Mouse (Mus musculus) forebrain, embryonic 11.5 days (tissue): ENCODE data around the gene 2900026A02Rik. TPM values are rescaled to one million over a fixed set of nuclear protein-coding genes. Genes with fewer than 3 reads are reported as not detected.
"Not testable (repeated sequence)": the region's sequence is repeated elsewhere in the genome, so short reads cannot be mapped to it uniquely, and the experiment has no call there.

Experiments used
- ATAC-seq: fragments of 200-750 bp; cut with Nextera tagmentation; replicated peaks from 2 replicates; pipeline ENCODE4 v1.8.0; 2017; ENCODE audit warnings: moderate TSS enrichment; ENCODE audit not compliant: low FRiP score
- DNase-seq: peaks from one replicate; pipeline ENCODE4 v3.0.0-alpha.2; 2017; ENCODE audit warnings: low spot score
- H3K27ac ChIP-seq: fragments of 300-500 bp; sonication (generic); 2 replicates; pipeline ENCODE4 v1.5.1; 2014; ENCODE audit warnings: low read depth, low read length
- H3K27me3 ChIP-seq: fragments of 300-500 bp; sonication (generic); 2 replicates; pipeline ENCODE4 v1.6.1; 2014; ENCODE audit warnings: mild to moderate bottlenecking, low read length, mixed read lengths; ENCODE audit not compliant: control insufficient read depth, insufficient read depth
- H3K36me3 ChIP-seq: fragments of 300-500 bp; sonication (generic); 2 replicates; pipeline ENCODE4 v1.6.1; 2014; ENCODE audit warnings: mild to moderate bottlenecking, low read length, moderate library complexity, mixed read lengths; ENCODE audit not compliant: control insufficient read depth, insufficient read depth
- H3K4me1 ChIP-seq: fragments of 300-500 bp; sonication (generic); replicated peaks from 2 replicates; pipeline ENCODE4 v1.6.1; 2014; ENCODE audit warnings: low read length, mixed read lengths; ENCODE audit not compliant: control insufficient read depth, insufficient read depth
- H3K4me2 ChIP-seq: fragments of 300-500 bp; sonication (generic); 2 replicates; pipeline ENCODE4 v1.6.1; 2014; ENCODE audit warnings: low read depth, mild to moderate bottlenecking, low read length, moderate library complexity, mixed read lengths; ENCODE audit not compliant: severe bottlenecking
- H3K4me3 ChIP-seq: fragments of 300-500 bp; sonication (generic); 2 replicates; pipeline ENCODE4 v1.5.1; 2014; ENCODE audit warnings: low read depth, low read length
- H3K9ac ChIP-seq: fragments of 300-500 bp; sonication (generic); 2 replicates; pipeline ENCODE4 v1.6.1; 2014; ENCODE audit warnings: low read length
- H3K9me3 ChIP-seq: fragments of 300-500 bp; sonication (generic); 2 replicates; pipeline ENCODE4 v1.6.1; 2016; ENCODE audit warnings: low read length, mixed read lengths; ENCODE audit not compliant: control insufficient read depth
- WGBS: fragments of 180-500 bp; shearing (Covaris S2); extraction: QIAGEN DNeasy Blood & Tissue Kit; methylation state at CpG from one replicate; pipeline ENCODE4 v1.1.7; 2014; 5-methylcytosine and 5-hydroxymethylcytosine counted together
- polyA plus RNA-seq: library from polyadenylated mRNA; unstranded; fragments of >200 nt; fragmentation: Nextera tagmentation; extraction: Ambion mirVana; gene quantifications from 2 replicates; pipeline ENCODE4 v1.2.1, GENCODE M21; 2014

Gene 2900026A02Rik
- polyA plus RNA-seq, 1 experiment from 2014 or later = 3.4 TPM

GRCm38 (mm10) chr5:113114264-113115225 is 106.5 kb downstream of the 2900026A02Rik start:
- H3K4me1 ChIP-seq = peaks cover 9% of the 10 kb centered on the region; the same call in 1 of the 2 replicates
- H3K27ac ChIP-seq = no peak overlapping the region

DNA sequence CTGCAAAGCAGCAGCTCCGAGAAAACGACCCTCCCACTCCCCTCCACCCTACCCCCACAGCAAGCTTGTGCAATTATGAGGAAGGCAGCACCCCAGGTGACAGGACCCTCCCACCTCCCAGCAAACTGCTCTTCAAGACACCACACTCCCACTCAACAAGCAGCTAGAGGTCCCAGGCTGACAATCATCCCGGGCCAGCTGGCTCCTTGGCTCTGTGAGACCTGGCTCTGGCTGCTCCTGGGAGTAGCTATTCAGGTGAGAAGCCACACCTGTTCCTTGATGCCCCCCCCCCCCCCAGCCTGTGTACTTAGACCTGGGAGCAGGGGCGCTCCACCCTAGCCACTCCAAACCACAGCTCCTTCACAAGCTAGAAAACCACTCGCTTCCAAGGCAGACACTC is 107.9 kb downstream of the 2900026A02Rik start:
- DNase-seq (no peak), ATAC-seq (no peak)
- Histone ChIP-seq H3K9ac (no peak overlapping the region), H3K9me3 (no peaks in the 10 kb centered on the region), H3K4me3 (no peak overlapping the region), H3K36me3 (no peaks in the 10 kb centered on the region), H3K27ac (no peak overlapping the region), H3K27me3 (no peaks in the 10 kb centered on the region), H3K4me2 (no peak overlapping the region), H3K4me1 (peaks cover 7% of the 10 kb centered on the region; the same call in 1 of the 2 replicates)
- 52% methylated on average over 5 of the region's 5 CpGs for WGBS

More at GRCm38 (mm10) chr5:113114264-113115225, 106.5 kb downstream of the 2900026A02Rik start:
- Histone ChIP-seq H3K27me3 (no peaks in the 10 kb centered on the region), H3K36me3 (no peaks in the 10 kb centered on the region), H3K9ac (no peak overlapping the region; the same call in 1 of the 2 replicates), H3K4me3 (no peak overlapping the region), H3K4me2 (no peak overlapping the region), H3K9me3 (no peaks in the 10 kb centered on the region)
- WGBS = 56% methylated on average over 20 of the region's 20 CpGs
- no peak for DNase-seq
- ATAC-seq = no peak

DNA sequence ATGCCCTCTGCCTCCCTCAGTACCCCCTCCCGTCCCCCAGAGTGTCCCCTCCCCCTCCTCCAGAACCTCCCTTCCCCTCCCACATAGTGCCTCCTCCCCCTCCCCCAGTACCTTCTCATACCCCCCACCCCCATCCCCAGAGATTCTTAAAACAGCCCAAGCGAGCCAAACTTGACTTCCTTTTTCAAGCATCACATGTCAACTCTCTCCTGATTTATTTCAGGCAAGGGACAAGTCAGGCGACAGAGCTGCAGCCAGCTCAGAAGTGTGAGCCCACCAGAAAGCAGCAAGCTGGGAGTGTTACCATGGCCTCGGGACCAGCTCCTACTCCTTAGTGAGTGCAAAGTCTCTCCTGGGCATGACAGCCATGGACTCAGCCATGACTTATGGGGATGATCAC is 109.7 kb downstream of the 2900026A02Rik start:
- H3K36me3 ChIP-seq = no peaks in the 10 kb centered on the region
- ATAC-seq = no peak
- H3K4me1 ChIP-seq = peaks cover 7% of the 10 kb centered on the region; the same call in 1 of the 2 replicates
- no peaks in the 10 kb centered on the region for H3K27me3 ChIP-seq
- no peak overlapping the region for H3K4me2 ChIP-seq
- H3K4me3 ChIP-seq = no peak overlapping the region
- no peaks in the 10 kb centered on the region for H3K9me3 ChIP-seq
- no peak overlapping the region for H3K9ac ChIP-seq
- H3K27ac ChIP-seq = no peak overlapping the region; the same call in 1 of the 2 replicates
- DNase-seq = no peak
- WGBS = 25% methylated on average over 4 of the region's 4 CpGs

DNA sequence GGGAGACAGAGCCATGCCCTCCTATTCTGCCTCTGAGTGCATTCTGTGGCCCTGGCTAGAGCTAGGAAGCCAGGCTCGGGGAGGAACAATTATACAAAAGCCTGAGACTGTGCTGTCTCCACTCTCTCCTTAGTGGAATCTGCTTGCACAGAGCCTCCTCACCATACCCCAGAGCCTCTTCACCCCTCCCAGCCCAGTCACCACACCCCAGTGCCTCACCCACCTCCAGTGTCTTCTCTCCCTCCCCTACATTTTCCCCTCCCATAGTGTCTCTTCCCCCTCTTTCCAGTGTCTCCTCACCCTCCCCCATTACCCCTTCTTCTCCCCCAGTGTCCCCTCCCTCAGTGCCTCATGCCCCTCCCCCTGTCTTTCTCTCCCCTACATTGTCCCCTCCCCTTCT is 110.1 kb downstream of the 2900026A02Rik start:
- no peak for DNase-seq
- ATAC-seq = 0 out of 2 replicates have a peak, but pooled peaks have one; percentile 10
- no peak overlapping the region for H3K9ac ChIP-seq
- H3K4me3 ChIP-seq = no peak overlapping the region
- H3K4me1 ChIP-seq = peaks cover 7% of the 10 kb centered on the region; the same call in 1 of the 2 replicates
- no peak overlapping the region for H3K4me2 ChIP-seq
- peak overlapping the region; percentile 66 for H3K27ac ChIP-seq
- H3K27me3 ChIP-seq = no peaks in the 10 kb centered on the region
- no peaks in the 10 kb centered on the region for H3K36me3 ChIP-seq
- H3K9me3 ChIP-seq = no peaks in the 10 kb centered on the region
- 0% methylated on average over 1 of the region's 1 CpGs for WGBS

GRCm38 (mm10) chr5:113109651-113110050 is 111.4 kb downstream of the 2900026A02Rik start:
- H3K4me2 ChIP-seq, H3K9ac ChIP-seq, DNase-seq, H3K27me3 ChIP-seq, H3K4me3 ChIP-seq, ATAC-seq, H3K9me3 ChIP-seq, H3K27ac ChIP-seq, H3K36me3 ChIP-seq, H3K4me1 ChIP-seq: not testable (repeated sequence)
- 90% methylated on average over 2 of the region's 2 CpGs for WGBS

DNA sequence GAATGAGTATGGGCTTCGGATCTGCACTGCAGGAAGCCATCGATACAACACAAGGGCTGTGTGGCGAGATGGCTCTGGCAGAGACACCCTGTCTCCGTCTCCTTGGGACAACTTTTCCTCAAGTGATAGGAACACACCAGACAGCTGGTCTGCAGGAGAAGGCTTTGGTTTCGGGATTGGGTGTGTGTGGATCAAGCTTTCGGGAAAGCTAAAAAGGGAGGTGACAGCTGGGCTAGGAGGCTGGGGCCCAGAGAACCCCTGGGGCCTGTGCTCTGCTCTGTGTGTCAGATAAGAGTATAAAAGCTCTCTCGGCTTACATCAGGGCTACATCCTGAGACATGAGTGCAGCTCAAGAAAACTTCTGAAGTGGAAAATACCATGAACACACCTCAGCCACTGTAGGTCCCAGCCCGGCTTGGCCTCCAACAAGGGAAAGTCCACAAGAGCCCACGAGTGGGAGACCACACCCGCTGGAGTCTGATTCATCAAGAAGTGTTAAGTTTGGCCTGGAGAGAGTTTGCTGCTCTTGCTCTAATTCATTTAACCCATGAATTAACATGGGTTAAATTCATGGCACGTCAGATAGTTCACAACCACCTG is 112.8 kb downstream of the 2900026A02Rik start:
- H3K4me3 ChIP-seq = no peak overlapping the region
- no peak overlapping the region for H3K4me2 ChIP-seq
- no peaks in the 10 kb centered on the region for H3K27me3 ChIP-seq
- H3K9ac ChIP-seq = no peak overlapping the region
- DNase-seq = no peak
- no peak overlapping the region for H3K27ac ChIP-seq
- no peak for ATAC-seq
- no peaks in the 10 kb centered on the region for H3K9me3 ChIP-seq
- H3K4me1 ChIP-seq = peaks cover 7% of the 10 kb centered on the region; the same call in 1 of the 2 replicates
- WGBS = 85% methylated on average over 11 of the region's 11 CpGs
- H3K36me3 ChIP-seq = no peaks in the 10 kb centered on the region

GRCm38 (mm10) chr5:113107709-113108108 is 113.3 kb downstream of the 2900026A02Rik start:
- DNase-seq (no peak), ATAC-seq (no peak)
- Histone ChIP-seq H3K36me3 (no peaks in the 10 kb centered on the region), H3K9ac (no peak overlapping the region), H3K9me3 (no peaks in the 10 kb centered on the region), H3K4me3 (no peak overlapping the region), H3K27ac (no peak overlapping the region), H3K27me3 (no peaks in the 10 kb centered on the region), H3K4me2 (no peak overlapping the region), H3K4me1 (peaks cover 7% of the 10 kb centered on the region)
- WGBS = 75% methylated on average over 3 of the region's 3 CpGs

DNA sequence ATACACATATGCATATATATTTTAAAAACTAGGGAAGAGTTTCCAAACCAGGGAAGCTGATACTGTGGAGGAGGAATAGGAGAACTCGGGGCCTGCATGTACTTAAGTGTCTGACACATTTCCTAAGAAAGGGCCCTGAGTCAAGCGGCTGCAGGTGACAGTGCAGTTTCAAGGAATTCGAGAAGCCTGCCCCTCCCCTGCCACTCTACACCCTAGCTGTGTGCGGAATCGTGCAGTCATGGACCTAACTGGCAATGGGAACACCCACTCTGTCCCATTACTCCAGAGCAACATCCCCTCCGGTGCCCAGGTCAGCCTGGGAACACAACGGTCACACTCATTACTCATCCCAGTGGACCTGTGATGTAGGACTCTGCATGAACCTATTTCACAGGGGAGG is 114.4 kb downstream of the 2900026A02Rik start:
- no peak overlapping the region for H3K4me3 ChIP-seq
- no peaks in the 10 kb centered on the region for H3K36me3 ChIP-seq
- DNase-seq = no peak
- ATAC-seq = no peak
- no peak overlapping the region for H3K27ac ChIP-seq
- WGBS = 85% methylated on average over 7 of the region's 7 CpGs
- H3K4me2 ChIP-seq = no peak overlapping the region
- H3K9ac ChIP-seq = no peak overlapping the region
- H3K4me1 ChIP-seq = peaks cover 6% of the 10 kb centered on the region
- no peaks in the 10 kb centered on the region for H3K27me3 ChIP-seq
- no peaks in the 10 kb centered on the region for H3K9me3 ChIP-seq
